Mouse (Mus musculus) forebrain, embryonic 11.5 days (tissue): ENCODE measurements at regions not wholly inside any gene's neighbourhood (a gene's known extent, or its start where the extent isn't known, plus 50 kb on each side); places are given as distances from the start of the nearest gene placed in this dataset.

Experiments
- ATAC-seq: fragments of 200-750 bp; cut with Nextera tagmentation; replicated peaks from 2 replicates; pipeline ENCODE4 v1.8.0; 2017; ENCODE audit warnings: moderate TSS enrichment; ENCODE audit not compliant: low FRiP score
- DNase-seq: peaks from one replicate; pipeline ENCODE4 v3.0.0-alpha.2; 2017; ENCODE audit warnings: low spot score
- H3K27ac ChIP-seq: fragments of 300-500 bp; sonication (generic); 2 replicates; pipeline ENCODE4 v1.5.1; 2014; ENCODE audit warnings: low read depth, low read length
- H3K27me3 ChIP-seq: fragments of 300-500 bp; sonication (generic); 2 replicates; pipeline ENCODE4 v1.6.1; 2014; ENCODE audit warnings: mild to moderate bottlenecking, low read length, mixed read lengths; ENCODE audit not compliant: control insufficient read depth, insufficient read depth
- H3K36me3 ChIP-seq: fragments of 300-500 bp; sonication (generic); 2 replicates; pipeline ENCODE4 v1.6.1; 2014; ENCODE audit warnings: mild to moderate bottlenecking, low read length, moderate library complexity, mixed read lengths; ENCODE audit not compliant: control insufficient read depth, insufficient read depth
- H3K4me1 ChIP-seq: fragments of 300-500 bp; sonication (generic); replicated peaks from 2 replicates; pipeline ENCODE4 v1.6.1; 2014; ENCODE audit warnings: low read length, mixed read lengths; ENCODE audit not compliant: control insufficient read depth, insufficient read depth
- H3K4me2 ChIP-seq: fragments of 300-500 bp; sonication (generic); 2 replicates; pipeline ENCODE4 v1.6.1; 2014; ENCODE audit warnings: low read depth, mild to moderate bottlenecking, low read length, moderate library complexity, mixed read lengths; ENCODE audit not compliant: severe bottlenecking
- H3K4me3 ChIP-seq: fragments of 300-500 bp; sonication (generic); 2 replicates; pipeline ENCODE4 v1.5.1; 2014; ENCODE audit warnings: low read depth, low read length
- H3K9ac ChIP-seq: fragments of 300-500 bp; sonication (generic); 2 replicates; pipeline ENCODE4 v1.6.1; 2014; ENCODE audit warnings: low read length
- H3K9me3 ChIP-seq: fragments of 300-500 bp; sonication (generic); 2 replicates; pipeline ENCODE4 v1.6.1; 2016; ENCODE audit warnings: low read length, mixed read lengths; ENCODE audit not compliant: control insufficient read depth
- WGBS: fragments of 180-500 bp; shearing (Covaris S2); extraction: QIAGEN DNeasy Blood & Tissue Kit; methylation state at CpG from one replicate; pipeline ENCODE4 v1.1.7; 2014; 5-methylcytosine and 5-hydroxymethylcytosine counted together

- H3K36me3 ChIP-seq, result no peaks in the 10 kb centered on the region
- DNase-seq (no peak), ATAC-seq (no peak)
- H3K4me2 ChIP-seq, result no peak overlapping the region
- no peaks in the 10 kb centered on the region for H3K27me3 ChIP-seq
- no peak overlapping the region for H3K4me3 ChIP-seq
- H3K9me3 ChIP-seq, result no peaks in the 10 kb centered on the region
- no peak overlapping the region for H3K27ac ChIP-seq
- H3K4me1 ChIP-seq, result no peaks in the 10 kb centered on the region
- H3K9ac ChIP-seq, result no peak overlapping the region
- 91% methylated on average over 6 of the region's 9 CpGs for WGBS
These were observed 307.0 kb downstream of the Pcdh17 start for GRCm38 (mm10) chr14:84750195-84750867.

- DNase-seq (no peak), ATAC-seq (0 out of 2 replicates have a peak, but pooled peaks have one; percentile 27)
- H3K36me3 ChIP-seq, result no peaks in the 10 kb centered on the region
- no peak overlapping the region for H3K4me2 ChIP-seq
- no peaks in the 10 kb centered on the region for H3K4me1 ChIP-seq
- H3K27ac ChIP-seq, result no peak overlapping the region
- no peaks in the 10 kb centered on the region for H3K9me3 ChIP-seq
- WGBS, result 94% methylated on average over 11 of the region's 11 CpGs
- H3K4me3 ChIP-seq, result no peak overlapping the region
- no peaks in the 10 kb centered on the region for H3K27me3 ChIP-seq
- H3K9ac ChIP-seq, result no peak overlapping the region
These were observed 314.2 kb downstream of the Pcdh17 start for GRCm38 (mm10) chr14:84757592-84757991.

- WGBS, result 90% methylated on average over 7 of the region's 7 CpGs
- no peak overlapping the region for H3K4me2 ChIP-seq
- no peaks in the 10 kb centered on the region for H3K9me3 ChIP-seq
- H3K27ac ChIP-seq, result no peak overlapping the region
- no peaks in the 10 kb centered on the region for H3K36me3 ChIP-seq
- H3K27me3 ChIP-seq, result no peaks in the 10 kb centered on the region
- DNase-seq, result no peak
- ATAC-seq, result no peak
- no peaks in the 10 kb centered on the region for H3K4me1 ChIP-seq
- H3K9ac ChIP-seq, result no peak overlapping the region
- no peak overlapping the region for H3K4me3 ChIP-seq
These were observed 349.8 kb downstream of the Pcdh17 start for GRCm38 (mm10) chr14:84793157-84793556.

- H3K27ac ChIP-seq, result no peak overlapping the region
These were observed 357.6 kb downstream of the Pcdh17 start for GRCm38 (mm10) chr14:84800925-84801324.

GRCm38 (mm10) chr14:84802640-84803039 lies 359.3 kb downstream of the Pcdh17 start:
- no peak for ATAC-seq
- no peak for DNase-seq
- Histone ChIP-seq H3K9ac (no peak overlapping the region), H3K36me3 (no peaks in the 10 kb centered on the region), H3K4me2 (no peak overlapping the region), H3K27me3 (no peaks in the 10 kb centered on the region), H3K27ac (no peak overlapping the region), H3K4me3 (no peak overlapping the region), H3K9me3 (no peaks in the 10 kb centered on the region), H3K4me1 (no peaks in the 10 kb centered on the region)

More at GRCm38 (mm10) chr14:84800925-84801324, 357.6 kb downstream of the Pcdh17 start:
- 80% methylated on average over 1 of the region's 1 CpGs for WGBS
- H3K36me3 ChIP-seq, result no peaks in the 10 kb centered on the region
- no peak for ATAC-seq
- H3K9ac ChIP-seq, result no peak overlapping the region
- H3K27me3 ChIP-seq, result no peaks in the 10 kb centered on the region
- H3K4me3 ChIP-seq, result no peak overlapping the region
- no peak overlapping the region for H3K4me2 ChIP-seq
- no peaks in the 10 kb centered on the region for H3K4me1 ChIP-seq
- H3K9me3 ChIP-seq, result no peaks in the 10 kb centered on the region
- no peak for DNase-seq
